Mouse (Mus musculus) intestine, postnatal 0 days (tissue): ENCODE measurements around the gene Nup35. TPM values are rescaled to one million over a fixed set of nuclear protein-coding genes. Genes with fewer than 3 reads are reported as not detected.

Experiments used
- ATAC-seq: fragments of 200-750 bp; cut with Nextera tagmentation; 2 replicates; pipeline ENCODE4 v1.8.0; 2017; ENCODE audit warnings: mild to moderate bottlenecking, moderate TSS enrichment, moderate library complexity
- H3K27ac ChIP-seq: fragments of 300-500 bp; sonication (generic); 2 replicates; pipeline ENCODE4 v1.5.1; 2014; ENCODE audit warnings: mild to moderate bottlenecking, low read depth, low read length, moderate library complexity
- H3K27me3 ChIP-seq: fragments of 300-500 bp; sonication (generic); replicated peaks from 2 replicates; pipeline ENCODE4 v1.6.1; 2014; ENCODE audit warnings: low read length, mixed read lengths; ENCODE audit not compliant: control insufficient read depth, insufficient read depth
- H3K36me3 ChIP-seq: fragments of 300-500 bp; sonication (generic); 2 replicates; pipeline ENCODE4 v1.6.1; 2014; ENCODE audit warnings: mild to moderate bottlenecking, moderate library complexity; ENCODE audit not compliant: control insufficient read depth, insufficient read depth
- H3K4me1 ChIP-seq: fragments of 300-500 bp; sonication (generic); replicated peaks from 2 replicates; pipeline ENCODE4 v1.6.1; 2014; ENCODE audit warnings: antibody characterized with exemption, low read length, mixed read lengths; ENCODE audit not compliant: control insufficient read depth, insufficient read depth
- H3K4me2 ChIP-seq: fragments of 300-500 bp; sonication (generic); replicated peaks from 2 replicates; pipeline ENCODE4 v1.6.1; 2014; ENCODE audit warnings: low read depth, mild to moderate bottlenecking, moderate library complexity
- H3K4me3 ChIP-seq: fragments of 300-500 bp; sonication (generic); 2 replicates; pipeline ENCODE4 v1.5.1; 2014; ENCODE audit warnings: low read depth, low read length
- H3K9ac ChIP-seq: fragments of 300-500 bp; sonication (generic); 2 replicates; pipeline ENCODE4 v1.6.1; 2014; ENCODE audit warnings: mild to moderate bottlenecking, low read depth, low read length
- H3K9me3 ChIP-seq: fragments of 300-500 bp; sonication (generic); 2 replicates; pipeline ENCODE4 v1.6.1; 2016; ENCODE audit warnings: mixed run types; ENCODE audit not compliant: control insufficient read depth
- CTCF ChIP-seq: sonication (generic); IDR thresholded peaks from 2 replicates; pipeline ENCODE4 v1.5.1; 2016; ENCODE audit warnings: low read depth, mild to moderate bottlenecking, control low read depth, antibody characterized with exemption, moderate library complexity
- WGBS: fragments of 180-500 bp; shearing (Covaris S2); extraction: QIAGEN DNeasy Blood & Tissue Kit; methylation state at CpG from one replicate; pipeline ENCODE4 v1.1.7; 2014; 5-methylcytosine and 5-hydroxymethylcytosine counted together
- microRNA counts: library from miRNA; unstranded; fragments of <30 nt; microRNA quantifications from one replicate; lab custom pipeline; 2016
- microRNA-seq: library from miRNA; unstranded; fragments of <30 nt; microRNA quantifications from one replicate; pipeline ENCODE4, GENCODE M21; 2016
- polyA plus RNA-seq: library from polyadenylated mRNA; unstranded; fragments of >200 nt; fragmentation: Nextera tagmentation; extraction: Ambion mirVana; gene quantifications from 2 replicates; pipeline ENCODE4 v1.2.1, GENCODE M21; 2015

The Nup35 gene
- polyA plus RNA-seq, 1 experiment from 2014 or later: 13.8 TPM

DNA sequence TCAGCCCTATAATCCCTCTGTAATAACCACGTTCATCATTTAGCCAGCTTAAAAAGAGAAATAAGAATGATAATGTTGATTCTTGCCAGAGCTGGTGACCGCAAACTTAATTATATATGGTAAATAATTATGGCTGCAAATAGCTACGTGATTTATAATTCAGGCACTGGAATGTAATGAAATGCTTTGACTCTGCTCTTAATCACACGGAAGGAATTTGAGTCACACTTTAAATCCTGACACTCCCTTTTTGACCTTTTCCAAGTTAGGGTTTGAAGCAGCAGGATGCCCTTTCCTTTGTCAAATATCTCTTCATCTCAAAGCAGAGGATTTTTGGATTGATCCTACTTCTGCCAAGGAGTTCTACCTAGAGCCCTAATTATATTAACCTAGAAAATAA is 71.2 kb downstream of the Nup35 start:
- WGBS: 53% methylated on average over 4 of the region's 4 CpGs
- Histone ChIP-seq H3K4me2 (no peak overlapping the region), H3K4me1 (no peaks in the 10 kb centered on the region), H3K36me3 (no peaks in the 10 kb centered on the region), H3K9ac (no peak overlapping the region), H3K27me3 (no peaks in the 10 kb centered on the region), H3K27ac (no peak overlapping the region), H3K4me3 (no peak overlapping the region), H3K9me3 (no peaks in the 10 kb centered on the region)
- no peak for ATAC-seq
- no peak for TF ChIP-seq CTCF

DNA sequence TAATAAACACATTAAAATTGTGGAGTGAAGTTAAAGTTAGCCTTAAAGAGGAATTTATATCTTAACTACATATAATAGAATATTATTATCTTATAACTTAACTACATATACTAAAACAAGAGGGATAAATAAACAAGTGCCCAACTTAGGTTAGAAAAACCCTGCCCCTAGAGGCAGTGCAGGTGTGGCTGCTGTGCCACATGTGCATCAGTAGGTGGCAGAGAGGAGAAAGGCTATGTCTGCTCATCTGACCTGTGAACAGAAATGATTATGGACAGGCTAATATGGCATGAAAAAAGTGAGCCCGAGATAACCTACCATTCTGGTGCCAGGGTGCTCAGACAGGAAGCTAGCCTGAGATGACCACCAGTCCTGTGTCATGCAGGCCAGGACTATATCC is 90.4 kb downstream of the Nup35 start:
- no peak overlapping the region for H3K4me2 ChIP-seq
- H3K4me1 ChIP-seq: no peaks in the 10 kb centered on the region
- TF ChIP-seq CTCF: peak; percentile 35
- H3K27me3 ChIP-seq: no peaks in the 10 kb centered on the region
- H3K9ac ChIP-seq: no peak overlapping the region
- no peaks in the 10 kb centered on the region for H3K9me3 ChIP-seq
- no peak for ATAC-seq
- H3K36me3 ChIP-seq: no peaks in the 10 kb centered on the region
- WGBS: 71% methylated on average over 1 of the region's 1 CpGs
- H3K27ac ChIP-seq: no peak overlapping the region
- H3K4me3 ChIP-seq: no peak overlapping the region

MicroRNAs encoded within 50 kb of the gene (microRNA counts, 519-probe panel; counts per million panel counts)
- not detected for microRNA mmu-miR-684 (lab: Ali Mortazavi, UCI)

Small RNA genes lying within 50 kb of the gene (microRNA-seq; reads per million reads assigned to microRNA genes)
- not detected for gene Mir684-1

Other genes with a start within 250 kb of the Nup35 start
- gene Frzb, start 169.6 kb upstream of the Nup35 start, polyA plus RNA-seq: 1.1 and 1.2 TPM in 2 replicates
- gene Nckap1, start 35.9 kb upstream of the Nup35 start, polyA plus RNA-seq: 38.9 and 41.0 TPM in 2 replicates
- gene Dusp19, start 191 bp upstream of the Nup35 start, polyA plus RNA-seq: 11.3 TPM in 2 replicates